Mouse (Mus musculus): Measurements from ENCODE around the gene Gm9821. TPM values are rescaled to one million over a fixed set of nuclear protein-coding genes. Genes with fewer than 3 reads are reported as not detected.

Gm9821 gene
- polyA plus RNA-seq, 1 experiment from 2014 or later, result 0.37 TPM

- Histone ChIP-seq H3K9me3 (ENCODE audit: control insufficient read depth, low read length) (no peaks in the 10 kb centered on the region), H3K4me3 (ENCODE audit: low read depth, low read length) (no peak overlapping the region), H3K27me3 (ENCODE audit: control insufficient read depth, insufficient read depth, low read length) (peaks cover 30% of the 10 kb centered on the region), H3K9ac (ENCODE audit: low read depth, low read length) (no peak overlapping the region), H3K4me2 (replicated peaks; ENCODE audit: low read depth, low read length) (peak overlapping the region; percentile 18; the same call in 1 of the 2 replicates), H3K27ac (ENCODE audit: low read depth, low read length) (no peak overlapping the region), H3K4me1 (replicated peaks; ENCODE audit: control insufficient read depth, insufficient read depth, low read length) (peaks cover 14% of the 10 kb centered on the region), H3K36me3 (ENCODE audit: control insufficient read depth, insufficient read depth, low read length) (no peaks in the 10 kb centered on the region)
- no peak for DNase-seq (ENCODE audit: low spot score)
- WGBS, result 16% methylated on average over 21 of the region's 21 CpGs
- ATAC-seq (ENCODE audit: low FRiP score), result 0 out of 2 replicates have a peak, but pooled peaks have one; percentile 14
Measured at GRCm38 (mm10) chr2:91971231-91972097, 26.0 kb downstream of the Gm9821 start.

- ATAC-seq (ENCODE audit: low FRiP score) (0 out of 2 replicates have a peak, but pooled peaks have one; percentile 36), DNase-seq (ENCODE audit: low spot score) (no peak)
- no peak overlapping the region for H3K4me2 ChIP-seq (replicated peaks; ENCODE audit: low read depth, low read length)
- H3K36me3 ChIP-seq (ENCODE audit: control insufficient read depth, insufficient read depth, low read length), result no peaks in the 10 kb centered on the region
- no peak overlapping the region for H3K4me3 ChIP-seq (ENCODE audit: low read depth, low read length)
- peaks cover 36% of the 10 kb centered on the region for H3K27me3 ChIP-seq (ENCODE audit: control insufficient read depth, insufficient read depth, low read length)
- peaks cover 14% of the 10 kb centered on the region for H3K4me1 ChIP-seq (replicated peaks; ENCODE audit: control insufficient read depth, insufficient read depth, low read length)
- H3K9me3 ChIP-seq (ENCODE audit: control insufficient read depth, low read length), result no peaks in the 10 kb centered on the region
- H3K27ac ChIP-seq (ENCODE audit: low read depth, low read length), result no peak overlapping the region
- H3K9ac ChIP-seq (ENCODE audit: low read depth, low read length), result no peak overlapping the region
- WGBS, result 39% methylated on average over 13 of the region's 13 CpGs
Measured at GRCm38 (mm10) chr2:91972121-91972566, 26.6 kb downstream of the Gm9821 start.

- 22% methylated on average over 7 of the region's 7 CpGs for WGBS
- Histone ChIP-seq H3K4me2 (replicated peaks; ENCODE audit: low read depth, low read length) (no peak overlapping the region), H3K36me3 (ENCODE audit: control insufficient read depth, insufficient read depth, low read length) (no peaks in the 10 kb centered on the region), H3K27ac (ENCODE audit: low read depth, low read length) (no peak overlapping the region), H3K9ac (ENCODE audit: low read depth, low read length) (no peak overlapping the region), H3K9me3 (ENCODE audit: control insufficient read depth, low read length) (no peaks in the 10 kb centered on the region), H3K4me3 (ENCODE audit: low read depth, low read length) (no peak overlapping the region), H3K4me1 (replicated peaks; ENCODE audit: control insufficient read depth, insufficient read depth, low read length) (peaks cover 16% of the 10 kb centered on the region), H3K27me3 (ENCODE audit: control insufficient read depth, insufficient read depth, low read length) (peaks cover 42% of the 10 kb centered on the region)
- no peak for ATAC-seq (ENCODE audit: low FRiP score)
- no peak for DNase-seq (ENCODE audit: low spot score)
Measured at GRCm38 (mm10) chr2:91973416-91974135, 28.1 kb downstream of the Gm9821 start.

- Histone ChIP-seq H3K27me3 (ENCODE audit: control insufficient read depth, insufficient read depth, low read length) (peaks cover 43% of the 10 kb centered on the region), H3K36me3 (ENCODE audit: control insufficient read depth, insufficient read depth, low read length) (no peaks in the 10 kb centered on the region), H3K9me3 (ENCODE audit: control insufficient read depth, low read length) (no peaks in the 10 kb centered on the region), H3K4me3 (ENCODE audit: low read depth, low read length) (peak within 1 kb of the TSS; percentile 38), H3K4me1 (replicated peaks; ENCODE audit: control insufficient read depth, insufficient read depth, low read length) (peaks cover 16% of the 10 kb centered on the region), H3K27ac (ENCODE audit: low read depth, low read length) (no peak within 1 kb of the TSS), H3K4me2 (replicated peaks; ENCODE audit: low read depth, low read length) (peak within 1 kb of the TSS; percentile 72), H3K9ac (ENCODE audit: low read depth, low read length) (peak within 1 kb of the TSS; percentile 42)
- WGBS, result 1% methylated on average over 70 of the region's 79 CpGs
- ATAC-seq (ENCODE audit: low FRiP score) (peak; percentile 30; the same call in 1 of the 2 replicates), DNase-seq (ENCODE audit: low spot score) (peak; percentile 54)
Measured at GRCm38 (mm10) chr2:91975581-91976541, 30.4 kb downstream of the Gm9821 start, which contains the start of gene Dgkz. Dgkz (minus strand) TSS chr2:91975864.

- Histone ChIP-seq H3K4me1 (replicated peaks; ENCODE audit: control insufficient read depth, insufficient read depth, low read length) (peaks cover 12% of the 10 kb centered on the region), H3K27ac (ENCODE audit: low read depth, low read length) (no peak overlapping the region), H3K4me3 (ENCODE audit: low read depth, low read length) (no peak overlapping the region), H3K27me3 (ENCODE audit: control insufficient read depth, insufficient read depth, low read length) (peaks cover 43% of the 10 kb centered on the region), H3K36me3 (ENCODE audit: control insufficient read depth, insufficient read depth, low read length) (no peaks in the 10 kb centered on the region), H3K4me2 (replicated peaks; ENCODE audit: low read depth, low read length) (no peak overlapping the region), H3K9me3 (ENCODE audit: control insufficient read depth, low read length) (no peaks in the 10 kb centered on the region), H3K9ac (ENCODE audit: low read depth, low read length) (no peak overlapping the region)
- ATAC-seq (ENCODE audit: low FRiP score) (no peak), DNase-seq (ENCODE audit: low spot score) (no peak)
- WGBS, result 88% methylated on average over 4 of the region's 4 CpGs
Measured at GRCm38 (mm10) chr2:91977960-91978359, 32.5 kb downstream of the Gm9821 start.

- H3K27ac ChIP-seq (ENCODE audit: low read depth, low read length), result no peak overlapping the region
- H3K4me1 ChIP-seq (replicated peaks; ENCODE audit: control insufficient read depth, insufficient read depth, low read length), result peaks cover 12% of the 10 kb centered on the region
- no peaks in the 10 kb centered on the region for H3K9me3 ChIP-seq (ENCODE audit: control insufficient read depth, low read length)
- peaks cover 41% of the 10 kb centered on the region for H3K27me3 ChIP-seq (ENCODE audit: control insufficient read depth, insufficient read depth, low read length)
- no peak overlapping the region for H3K9ac ChIP-seq (ENCODE audit: low read depth, low read length)
- no peaks in the 10 kb centered on the region for H3K36me3 ChIP-seq (ENCODE audit: control insufficient read depth, insufficient read depth, low read length)
- WGBS, result 26% methylated on average over 2 of the region's 2 CpGs
- H3K4me3 ChIP-seq (ENCODE audit: low read depth, low read length), result no peak overlapping the region
- DNase-seq (ENCODE audit: low spot score) (no peak), ATAC-seq (ENCODE audit: low FRiP score) (no peak)
- H3K4me2 ChIP-seq (replicated peaks; ENCODE audit: low read depth, low read length), result no peak overlapping the region
Measured at GRCm38 (mm10) chr2:91978547-91978946, 33.0 kb downstream of the Gm9821 start.

GRCm38 (mm10) chr2:91980245-91980644 is 34.7 kb downstream of the Gm9821 start:
- H3K27ac ChIP-seq (ENCODE audit: low read depth, low read length), result no peak overlapping the region

GRCm38 (mm10) chr2:91980830-91981229 is 35.3 kb downstream of the Gm9821 start:
- DNase-seq (ENCODE audit: low spot score) (no peak), ATAC-seq (ENCODE audit: low FRiP score) (no peak)
- Histone ChIP-seq H3K4me3 (ENCODE audit: low read depth, low read length) (no peak overlapping the region), H3K4me1 (replicated peaks; ENCODE audit: control insufficient read depth, insufficient read depth, low read length) (peaks cover 11% of the 10 kb centered on the region), H3K9ac (ENCODE audit: low read depth, low read length) (no peak overlapping the region), H3K36me3 (ENCODE audit: control insufficient read depth, insufficient read depth, low read length) (no peaks in the 10 kb centered on the region), H3K9me3 (ENCODE audit: control insufficient read depth, low read length) (no peaks in the 10 kb centered on the region), H3K27ac (ENCODE audit: low read depth, low read length) (no peak overlapping the region), H3K27me3 (ENCODE audit: control insufficient read depth, insufficient read depth, low read length) (peaks cover 20% of the 10 kb centered on the region), H3K4me2 (replicated peaks; ENCODE audit: low read depth, low read length) (no peak overlapping the region)
- WGBS, result 23% methylated on average over 5 of the region's 5 CpGs

More at GRCm38 (mm10) chr2:91980245-91980644, 34.7 kb downstream of the Gm9821 start:
- no peak for DNase-seq (ENCODE audit: low spot score)
- H3K27me3 ChIP-seq (ENCODE audit: control insufficient read depth, insufficient read depth, low read length), result peaks cover 26% of the 10 kb centered on the region
- ATAC-seq (ENCODE audit: low FRiP score), result peak; percentile 25; the same call in 1 of the 2 replicates
- no peaks in the 10 kb centered on the region for H3K9me3 ChIP-seq (ENCODE audit: control insufficient read depth, low read length)
- 13% methylated on average over 4 of the region's 4 CpGs for WGBS
- H3K9ac ChIP-seq (ENCODE audit: low read depth, low read length), result no peak overlapping the region
- H3K4me2 ChIP-seq (replicated peaks; ENCODE audit: low read depth, low read length), result no peak overlapping the region
- H3K36me3 ChIP-seq (ENCODE audit: control insufficient read depth, insufficient read depth, low read length), result no peaks in the 10 kb centered on the region
- peaks cover 13% of the 10 kb centered on the region for H3K4me1 ChIP-seq (replicated peaks; ENCODE audit: control insufficient read depth, insufficient read depth, low read length)
- H3K4me3 ChIP-seq (ENCODE audit: low read depth, low read length), result no peak overlapping the region
